Mouse (Mus musculus): ENCODE measurements at regions not wholly inside any gene's neighbourhood (a gene's known extent, or its start where the extent isn't known, plus 50 kb on each side); places are given as distances from the start of the nearest gene placed in this dataset.

GRCm38 (mm10) chr1:103762044-103762663, 1006.2 kb upstream of the Cdh20 start:
- in situ Hi-C loops (cut with MseI, MboI) = no loop called here

GRCm38 (mm10) chr1:103762745-103763144, 1005.6 kb upstream of the Cdh20 start:
- in situ Hi-C loops (cut with MseI, MboI) = no loop called here

GRCm38 (mm10) chr1:103767315-103767714, 1001.0 kb upstream of the Cdh20 start:
- in situ Hi-C loops (cut with MseI, MboI) = no loop called here

GRCm38 (mm10) chr1:103784692-103785091, 983.6 kb upstream of the Cdh20 start:
- in situ Hi-C loops (cut with MseI, MboI) = no loop called here

GRCm38 (mm10) chr1:103796337-103796736, 972.0 kb upstream of the Cdh20 start:
- in situ Hi-C loops (cut with MseI, MboI) = no loop called here

- in situ Hi-C loops (cut with MseI, MboI) = no loop called here
Measured at GRCm38 (mm10) chr1:103799343-103799742, 969.0 kb upstream of the Cdh20 start.

GRCm38 (mm10) chr1:103817946-103818345, 950.4 kb upstream of the Cdh20 start:
- in situ Hi-C loops (cut with MseI, MboI) = loop anchor here in 1 of 2 experiments (25.0 kb wide), 1 partner anchor 1119 kb away; no protein-coding TSS in a partner anchor
